Mouse (Mus musculus) spleen, postnatal 4 days (tissue): Measurements from ENCODE around the gene Mfap2.

ENCODE experiments used
- DNase-seq, 2 experiments: peaks; one replicate each; pipeline ENCODE4 v3.0.0; 2022; ENCODE audit warnings: low spot score in 2 of 2

The Mfap2 gene

DNA sequence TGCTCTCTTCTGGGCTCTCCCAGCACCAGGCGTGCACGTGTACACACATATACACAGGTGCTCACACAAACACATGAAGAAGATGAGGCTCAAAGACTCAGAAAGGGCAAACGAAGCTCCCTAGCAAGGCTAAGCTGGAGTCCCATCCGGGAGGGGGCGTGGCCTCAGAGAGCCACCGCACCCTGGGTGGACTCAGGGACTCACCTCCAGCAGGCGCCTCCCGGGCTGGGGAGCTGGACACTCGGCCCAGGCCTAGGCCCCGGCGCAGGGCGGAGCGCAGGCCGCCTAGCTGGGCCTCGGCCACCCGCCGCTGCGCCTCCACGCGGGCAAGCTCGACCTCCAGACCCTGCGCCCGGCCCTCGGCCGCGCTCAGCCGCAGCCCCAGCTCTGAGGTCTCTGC lies 14.8 kb downstream of the Mfap2 start:
- DNase-seq, result no peak

- no peak for DNase-seq
These were observed 20.5 kb downstream of the Mfap2 start for GRCm38 (mm10) chr4:141030541-141031206.

- DNase-seq, result peak; percentile 80 to 92
These were observed 21.5 kb downstream of the Mfap2 start for GRCm38 (mm10) chr4:141031733-141032132.

DNA sequence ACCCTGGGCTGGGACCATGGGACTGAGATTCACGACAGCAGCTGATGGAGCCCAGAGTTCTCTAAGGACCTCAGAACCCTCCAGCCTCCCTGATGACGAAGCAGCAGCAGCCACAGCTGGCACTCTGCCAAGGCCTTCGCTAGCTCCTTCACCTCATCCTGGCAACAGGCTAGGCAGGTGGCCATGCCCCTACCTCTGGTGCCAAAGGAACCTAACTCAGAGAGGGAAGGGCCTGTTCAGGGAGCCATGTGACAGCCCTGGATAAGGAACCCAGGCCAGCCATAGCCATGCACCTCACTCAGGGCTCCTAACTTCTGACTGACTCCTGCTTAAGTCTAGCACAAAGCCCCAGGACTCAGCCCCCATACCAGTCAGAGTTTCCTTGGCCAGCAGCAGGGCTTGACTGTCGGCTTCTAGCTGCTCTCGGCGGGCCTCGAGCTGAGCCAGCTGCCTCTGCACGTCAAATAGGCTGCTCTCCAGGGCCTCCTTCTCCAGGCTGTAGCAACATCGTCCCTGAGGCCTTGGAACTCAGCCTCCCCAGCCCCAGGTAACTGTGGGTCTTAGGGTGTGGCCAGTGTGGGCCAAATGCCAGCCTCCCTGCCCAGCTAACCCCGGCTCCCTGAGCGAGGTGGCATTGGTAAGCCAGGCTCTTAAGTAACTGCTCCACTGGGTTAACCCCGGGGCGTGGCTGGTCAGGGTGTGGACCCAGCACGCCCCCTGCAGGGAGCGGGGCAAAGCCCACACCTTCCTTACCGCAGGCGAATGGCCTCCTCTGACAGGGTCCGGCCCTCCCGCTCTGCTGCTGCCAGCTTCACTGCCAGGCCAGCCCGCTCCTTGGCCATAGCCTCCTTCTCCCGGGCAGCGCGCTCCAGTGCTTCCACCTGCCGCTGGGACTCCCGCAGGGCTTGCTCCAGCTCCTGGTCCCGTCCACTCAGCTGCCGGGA lies 23.7 kb downstream of the Mfap2 start:
- DNase-seq, result no peak

GRCm38 (mm10) chr4:141041117-141041516 lies 30.9 kb downstream of the Mfap2 start:
- DNase-seq, result peak in 1 of 2 experiments; percentile 38

DNA sequence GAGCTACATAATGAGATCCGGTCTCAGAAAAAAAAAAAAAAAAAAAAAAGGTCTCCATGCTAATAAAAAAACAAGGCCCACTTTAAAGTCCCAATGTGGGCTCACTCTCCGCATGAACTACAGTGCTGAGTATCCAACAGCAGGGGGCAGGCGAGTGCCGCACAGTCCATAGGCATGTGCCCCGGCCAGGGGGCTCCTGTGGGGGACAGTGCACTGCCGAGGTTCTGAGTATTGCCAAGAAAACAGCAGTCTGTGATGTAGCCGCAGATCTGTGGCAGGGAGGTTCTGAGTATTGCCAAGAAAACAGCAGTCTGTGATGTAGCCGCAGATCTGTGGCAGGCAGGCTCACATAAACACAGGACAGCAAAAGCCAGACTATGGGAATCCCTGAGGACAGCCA lies 34.6 kb downstream of the Mfap2 start:
- DNase-seq, result peak; percentile 46 to 79

GRCm38 (mm10) chr4:141048810-141049475 lies 38.7 kb downstream of the Mfap2 start:
- DNase-seq, result no peak

GRCm38 (mm10) chr4:141049476-141049835 lies 39.2 kb downstream of the Mfap2 start:
- no peak for DNase-seq

DNA sequence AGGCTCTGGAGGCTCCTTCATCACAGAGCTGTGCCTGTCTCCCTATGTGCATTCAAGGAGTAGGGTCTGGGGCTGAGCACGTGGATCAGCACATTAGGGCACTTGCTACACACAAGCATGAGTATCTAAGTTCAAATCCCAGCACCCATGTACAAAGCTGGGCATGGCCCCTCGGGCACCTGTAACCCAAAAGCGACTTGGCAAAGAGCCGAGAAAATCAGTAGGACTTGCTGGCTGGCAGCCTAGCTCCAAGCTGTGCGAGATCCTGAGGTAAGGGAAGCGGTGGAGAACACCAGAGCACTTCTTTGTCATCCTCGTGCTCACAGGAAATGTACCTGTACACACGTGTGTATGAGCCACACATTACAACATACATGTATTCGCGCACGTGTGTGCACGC lies 42.2 kb downstream of the Mfap2 start:
- no peak for DNase-seq

DNA sequence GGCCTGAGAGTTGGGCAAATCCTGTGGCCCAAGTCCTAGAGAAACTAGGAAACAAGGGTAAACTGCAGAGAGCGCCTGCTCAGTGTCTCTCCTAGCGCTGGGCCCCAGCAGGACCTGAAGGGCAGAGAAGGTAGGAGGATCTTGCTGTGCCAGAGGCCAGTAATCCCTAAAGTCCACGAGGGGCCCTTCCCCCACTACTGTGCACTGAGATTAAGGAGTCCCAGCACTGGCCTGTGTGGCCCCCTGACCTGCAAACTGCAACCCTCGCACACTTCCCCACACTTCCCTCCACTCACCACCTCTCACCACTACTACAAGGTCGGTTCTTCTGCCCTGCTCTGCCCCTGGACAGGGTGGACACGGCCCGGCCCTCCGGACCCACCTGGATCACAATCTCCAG lies 42.9 kb downstream of the Mfap2 start:
- DNase-seq, result no peak

DNA sequence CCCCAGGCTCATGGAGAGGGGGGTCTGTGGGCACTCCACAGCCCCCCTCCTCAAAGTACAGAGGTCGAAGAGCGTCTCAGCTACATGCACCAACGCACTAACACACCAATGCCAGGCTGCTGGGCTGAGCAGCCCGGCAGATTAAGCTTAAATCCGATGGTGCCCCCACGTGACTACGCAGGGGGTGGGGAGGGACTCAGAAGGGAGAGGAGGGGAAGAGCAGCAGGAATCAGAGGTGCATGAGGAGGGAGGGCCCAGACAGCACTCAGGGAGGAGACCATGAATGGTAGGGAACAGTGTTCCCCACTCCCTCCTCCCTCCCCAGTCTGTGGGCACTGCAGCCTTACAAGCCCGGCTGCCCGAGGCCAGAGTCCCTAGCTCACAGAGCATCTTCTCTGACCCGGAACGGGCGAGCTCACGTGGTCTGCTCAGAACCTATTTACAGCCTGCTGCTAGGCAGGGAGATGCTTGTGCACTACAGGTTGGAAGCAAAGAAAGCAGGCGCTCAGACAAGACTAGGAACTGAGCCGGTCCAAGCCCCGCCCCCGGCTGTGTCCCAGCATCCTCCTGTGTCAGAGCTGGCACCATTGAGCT lies 43.4 kb downstream of the Mfap2 start:
- no peak for DNase-seq

DNA sequence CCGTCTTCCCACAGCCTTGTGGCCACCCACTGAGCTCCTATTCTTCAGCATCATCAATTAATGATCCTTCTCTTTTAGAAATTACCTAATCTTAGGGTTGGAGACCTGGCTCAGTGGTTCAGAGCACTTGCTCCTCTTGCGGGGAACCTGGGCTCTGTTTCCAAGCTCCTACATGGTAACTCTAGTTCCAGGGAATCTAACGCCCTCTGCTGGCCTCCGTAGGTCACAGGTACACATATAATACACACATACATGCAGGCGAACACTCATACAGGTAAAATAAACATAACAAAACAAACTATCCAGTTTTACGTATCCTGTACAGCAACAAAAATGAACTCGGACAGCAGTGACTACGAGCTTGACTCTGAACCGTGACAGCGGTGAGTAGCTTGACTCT lies 46.8 kb downstream of the Mfap2 start:
- DNase-seq, result no peak

GRCm38 (mm10) chr4:141058835-141059234 lies 48.6 kb downstream of the Mfap2 start:
- DNase-seq, result no peak

GRCm38 (mm10) chr4:141059616-141060425 lies 49.6 kb downstream of the Mfap2 start:
- DNase-seq, result no peak

GRCm38 (mm10) chr4:141060426-141061301 lies 50.4 kb downstream of the Mfap2 start, which contains the start of gene Crocc:
TSS of gene Crocc (minus strand) at chr4:141060550.
- DNase-seq, result peak; percentile 100

DNA sequence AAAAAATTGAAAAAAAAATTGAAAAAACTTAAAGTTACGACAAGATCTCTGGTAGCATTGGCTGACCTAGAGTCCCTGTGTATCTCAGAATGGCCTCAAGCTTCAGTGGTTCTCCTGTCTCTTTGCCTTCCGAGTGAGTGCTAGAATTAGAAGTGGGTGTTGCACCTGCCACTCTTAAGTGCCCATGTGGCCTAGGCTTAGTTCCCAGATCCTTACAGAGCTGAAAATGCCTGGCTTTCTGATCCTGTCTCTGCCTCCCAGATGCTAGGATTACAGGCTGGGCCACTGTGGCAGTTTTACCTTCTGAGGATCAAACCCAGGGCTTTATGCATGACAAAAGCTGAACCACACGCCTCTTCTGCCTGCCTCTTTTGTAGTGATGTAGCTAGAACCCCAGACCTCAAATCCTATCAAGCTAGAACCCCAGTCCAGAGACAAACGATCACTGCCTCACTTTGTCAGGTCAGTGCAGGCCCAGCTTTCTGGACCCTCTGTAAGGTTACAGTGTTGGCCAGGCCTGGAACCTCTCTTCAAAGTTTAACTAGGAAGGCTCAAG lies 54.0 kb downstream of the Mfap2 start:
- no peak for DNase-seq

DNA sequence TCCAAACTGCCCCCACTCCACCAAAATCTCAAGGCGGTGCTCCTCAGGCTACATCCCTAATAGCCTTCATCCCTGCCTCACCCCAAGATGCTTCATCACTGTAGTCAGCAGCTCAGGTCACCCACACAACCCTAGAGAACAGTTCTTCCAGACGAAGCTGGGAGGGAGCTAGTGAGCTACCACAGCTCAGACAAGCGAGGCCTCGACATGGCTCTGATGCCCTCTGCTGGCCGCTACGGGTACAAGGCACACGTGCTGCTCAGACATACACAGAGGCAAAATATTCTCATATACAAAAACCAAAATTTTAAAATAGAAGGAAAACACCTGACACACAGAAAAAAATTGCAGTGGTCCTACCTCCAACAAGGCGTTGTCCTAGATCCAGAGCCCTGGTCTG lies 54.9 kb downstream of the Mfap2 start:
- DNase-seq, result peak; percentile 83 to 93
